Mouse (Mus musculus) heart, embryonic 15.5 days (tissue): ENCODE measurements at regions not wholly inside any gene's neighbourhood (a gene's known extent, or its start where the extent isn't known, plus 50 kb on each side); places are given as distances from the start of the nearest gene placed in this dataset.

ENCODE experiments used
- ATAC-seq: fragments of 200-750 bp; cut with Nextera tagmentation; replicated peaks from 2 replicates; pipeline ENCODE4 v1.8.0; 2017; ENCODE audit warnings: low read depth, moderate TSS enrichment; ENCODE audit not compliant: insufficient number of reproducible peaks, insufficient read depth, low FRiP score
- H3K27ac ChIP-seq: fragments of 300-500 bp; sonication (generic); 2 replicates; pipeline ENCODE4 v1.5.1; 2015; ENCODE audit warnings: mild to moderate bottlenecking, inconsistent platforms
- H3K27me3 ChIP-seq: fragments of 300-500 bp; sonication (generic); 2 replicates; pipeline ENCODE4 v1.6.1; 2015; ENCODE audit warnings: inconsistent platforms
- H3K36me3 ChIP-seq: fragments of 300-500 bp; sonication (generic); 2 replicates; pipeline ENCODE4 v1.6.1; 2015; ENCODE audit warnings: mild to moderate bottlenecking, inconsistent platforms
- H3K4me1 ChIP-seq: fragments of 300-500 bp; sonication (generic); replicated peaks from 2 replicates; pipeline ENCODE4 v1.6.1; 2015; ENCODE audit warnings: inconsistent platforms
- H3K4me2 ChIP-seq: fragments of 300-500 bp; sonication (generic); 2 replicates; pipeline ENCODE4 v1.6.1; 2015; ENCODE audit warnings: inconsistent platforms, mild to moderate bottlenecking, moderate library complexity
- H3K4me3 ChIP-seq: fragments of 300-500 bp; sonication (generic); 2 replicates; pipeline ENCODE4 v1.5.1; 2015; ENCODE audit warnings: mild to moderate bottlenecking, inconsistent platforms
- H3K9ac ChIP-seq: fragments of 300-500 bp; sonication (generic); 2 replicates; pipeline ENCODE4 v1.6.1; 2015; ENCODE audit warnings: mild to moderate bottlenecking, inconsistent platforms
- H3K9me3 ChIP-seq: fragments of 300-500 bp; sonication (generic); replicated peaks from 2 replicates; pipeline ENCODE4 v1.6.1; 2016; ENCODE audit warnings: inconsistent platforms
- WGBS: fragments of 180-500 bp; shearing (Covaris S2); methylation state at CpG from one replicate; pipeline ENCODE4 v1.1.7; 2015; ENCODE audit warnings: mixed read lengths; 5-methylcytosine and 5-hydroxymethylcytosine counted together

GRCm38 (mm10) chr14:28699780-28700179, 195.2 kb downstream of the Wnt5a start:
- ATAC-seq = no peak
- Histone ChIP-seq H3K27me3 (no peaks in the 10 kb centered on the region), H3K36me3 (no peaks in the 10 kb centered on the region), H3K4me1 (no peaks in the 10 kb centered on the region), H3K4me2 (no peak overlapping the region), H3K9me3 (no peaks in the 10 kb centered on the region), H3K4me3 (no peak overlapping the region), H3K9ac (no peak overlapping the region), H3K27ac (no peak overlapping the region)
- WGBS = 61% methylated on average over 2 of the region's 2 CpGs

GRCm38 (mm10) chr14:28704729-28705128, 200.2 kb downstream of the Wnt5a start:
- Histone ChIP-seq H3K9ac (no peak overlapping the region), H3K27ac (no peak overlapping the region), H3K4me3 (no peak overlapping the region), H3K4me1 (no peaks in the 10 kb centered on the region), H3K9me3 (no peaks in the 10 kb centered on the region), H3K4me2 (no peak overlapping the region), H3K36me3 (no peaks in the 10 kb centered on the region), H3K27me3 (no peaks in the 10 kb centered on the region)
- ATAC-seq = no peak
- 82% methylated on average over 5 of the region's 5 CpGs for WGBS

DNA sequence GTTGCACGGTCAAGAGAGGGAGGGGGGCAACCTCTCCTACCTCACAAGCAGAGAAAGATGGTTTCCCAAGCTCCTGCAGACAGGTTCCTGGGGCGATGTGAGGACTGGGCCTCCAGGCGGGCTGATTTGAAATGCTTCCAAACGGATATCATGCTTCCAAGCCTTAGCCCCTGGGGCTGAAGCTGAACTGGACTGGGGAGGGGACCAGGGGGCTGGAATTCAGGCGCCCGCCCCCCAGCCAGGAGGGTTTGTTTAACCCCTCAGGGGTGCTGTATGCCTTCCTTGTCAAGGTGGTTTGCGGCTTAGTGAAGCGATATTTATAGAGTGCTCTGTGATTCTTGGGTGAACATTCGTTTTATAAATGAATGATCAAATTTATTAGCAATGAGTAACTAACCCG, 210.0 kb downstream of the Wnt5a start:
- H3K4me1 ChIP-seq = no peaks in the 10 kb centered on the region
- no peak for ATAC-seq
- no peaks in the 10 kb centered on the region for H3K9me3 ChIP-seq
- no peak overlapping the region for H3K9ac ChIP-seq
- no peaks in the 10 kb centered on the region for H3K36me3 ChIP-seq
- no peak overlapping the region for H3K27ac ChIP-seq
- H3K27me3 ChIP-seq = no peaks in the 10 kb centered on the region
- H3K4me2 ChIP-seq = no peak overlapping the region
- no peak overlapping the region for H3K4me3 ChIP-seq
- WGBS = 61% methylated on average over 10 of the region's 10 CpGs

DNA sequence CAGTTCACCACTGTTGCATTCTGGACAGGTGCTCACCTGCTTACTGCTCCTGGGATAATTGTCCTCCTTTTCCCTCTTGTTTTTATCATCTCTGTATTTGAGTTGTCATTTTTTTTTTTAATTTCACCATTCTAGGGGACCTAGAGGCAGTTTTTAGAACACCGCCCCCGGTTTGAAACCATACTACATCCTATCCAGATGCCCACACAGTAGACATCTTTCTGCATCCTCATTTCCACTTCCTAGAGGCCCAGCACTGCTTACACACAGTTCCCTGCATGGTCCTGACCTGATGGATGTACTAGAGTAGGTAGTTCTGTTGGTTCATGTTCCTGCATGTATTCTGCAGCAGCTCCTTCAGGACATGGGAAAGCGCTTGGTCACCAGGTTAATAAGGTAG, 216.0 kb downstream of the Wnt5a start:
- Histone ChIP-seq H3K27ac (no peak overlapping the region), H3K4me1 (no peaks in the 10 kb centered on the region), H3K9me3 (no peaks in the 10 kb centered on the region), H3K4me2 (no peak overlapping the region), H3K36me3 (no peaks in the 10 kb centered on the region), H3K4me3 (no peak overlapping the region), H3K9ac (no peak overlapping the region), H3K27me3 (no peaks in the 10 kb centered on the region)
- 89% methylated on average over 3 of the region's 3 CpGs for WGBS
- no peak for ATAC-seq

- Histone ChIP-seq H3K4me2 (no peak overlapping the region), H3K27me3 (no peaks in the 10 kb centered on the region), H3K36me3 (no peaks in the 10 kb centered on the region), H3K9ac (no peak overlapping the region), H3K9me3 (no peaks in the 10 kb centered on the region), H3K27ac (no peak overlapping the region), H3K4me1 (no peaks in the 10 kb centered on the region), H3K4me3 (no peak overlapping the region)
- 62% methylated on average over 4 of the region's 4 CpGs for WGBS
- ATAC-seq = no peak
These were observed 221.1 kb downstream of the Wnt5a start for GRCm38 (mm10) chr14:28725666-28726065.

GRCm38 (mm10) chr14:28733496-28733895, 228.9 kb downstream of the Wnt5a start:
- no peaks in the 10 kb centered on the region for H3K27me3 ChIP-seq
- no peaks in the 10 kb centered on the region for H3K9me3 ChIP-seq
- no peak for ATAC-seq
- no peaks in the 10 kb centered on the region for H3K36me3 ChIP-seq
- no peak overlapping the region for H3K4me3 ChIP-seq
- no peak overlapping the region for H3K27ac ChIP-seq
- no peak overlapping the region for H3K9ac ChIP-seq
- H3K4me2 ChIP-seq = no peak overlapping the region
- no peaks in the 10 kb centered on the region for H3K4me1 ChIP-seq
- WGBS = 71% methylated on average over 5 of the region's 5 CpGs

DNA sequence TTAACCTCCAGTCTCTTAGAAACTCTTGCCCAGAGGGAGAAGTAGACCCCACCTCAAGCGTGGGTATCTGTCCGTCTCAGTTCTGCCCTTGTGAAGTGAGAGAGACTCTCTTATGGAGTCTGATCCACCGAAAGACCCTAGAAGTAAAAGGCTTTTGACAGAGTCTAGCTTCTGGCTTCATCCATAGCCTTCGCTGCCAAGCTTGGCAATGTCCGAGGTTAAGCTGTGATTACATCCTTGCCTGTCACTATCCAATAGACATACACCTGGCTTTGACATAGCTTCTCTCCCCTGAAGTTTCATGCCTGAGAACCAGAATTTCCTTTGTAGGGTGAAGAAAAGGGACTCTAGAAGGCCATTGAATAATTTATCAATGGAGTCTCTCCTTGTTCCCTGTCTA, 230.9 kb downstream of the Wnt5a start:
- no peak overlapping the region for H3K9ac ChIP-seq
- H3K4me3 ChIP-seq = no peak overlapping the region
- H3K27ac ChIP-seq = no peak overlapping the region
- H3K4me1 ChIP-seq = no peaks in the 10 kb centered on the region
- no peaks in the 10 kb centered on the region for H3K9me3 ChIP-seq
- H3K4me2 ChIP-seq = no peak overlapping the region
- ATAC-seq = no peak
- 83% methylated on average over 5 of the region's 5 CpGs for WGBS
- H3K36me3 ChIP-seq = no peaks in the 10 kb centered on the region
- H3K27me3 ChIP-seq = no peaks in the 10 kb centered on the region

DNA sequence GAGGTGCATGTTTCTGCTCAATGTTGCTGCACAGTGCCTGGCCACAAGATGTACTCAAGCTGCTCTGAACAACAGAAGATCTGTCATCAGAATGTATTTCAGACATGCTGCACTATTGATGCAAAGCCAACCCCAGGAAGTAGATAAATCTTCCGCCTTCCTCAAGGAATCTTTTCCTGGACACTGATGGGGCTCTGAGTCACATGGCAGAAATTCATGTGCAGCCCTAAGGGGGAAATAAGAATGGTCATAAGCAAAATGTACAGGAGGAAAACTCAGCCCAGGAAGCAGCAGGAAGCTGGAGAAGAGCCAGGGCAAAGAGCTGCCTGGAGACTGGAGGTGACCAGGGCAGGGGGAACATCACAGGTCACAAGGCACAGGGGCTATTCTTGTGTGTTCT, 235.5 kb downstream of the Wnt5a start:
- no peak overlapping the region for H3K9ac ChIP-seq
- no peak overlapping the region for H3K4me3 ChIP-seq
- 50% methylated on average over 1 of the region's 1 CpGs for WGBS
- no peaks in the 10 kb centered on the region for H3K27me3 ChIP-seq
- no peak overlapping the region for H3K4me2 ChIP-seq
- ATAC-seq = no peak
- no peaks in the 10 kb centered on the region for H3K4me1 ChIP-seq
- H3K27ac ChIP-seq = no peak overlapping the region
- no peaks in the 10 kb centered on the region for H3K9me3 ChIP-seq
- H3K36me3 ChIP-seq = no peaks in the 10 kb centered on the region

GRCm38 (mm10) chr14:28741418-28741817, 236.9 kb downstream of the Wnt5a start:
- Histone ChIP-seq H3K36me3 (no peaks in the 10 kb centered on the region), H3K27ac (no peak overlapping the region), H3K4me3 (no peak overlapping the region), H3K27me3 (no peaks in the 10 kb centered on the region), H3K4me2 (no peak overlapping the region), H3K9ac (no peak overlapping the region), H3K9me3 (no peaks in the 10 kb centered on the region), H3K4me1 (no peaks in the 10 kb centered on the region)
- 74% methylated on average over 2 of the region's 2 CpGs for WGBS
- ATAC-seq = no peak

- H3K4me2 ChIP-seq = no peak overlapping the region
- H3K36me3 ChIP-seq = no peaks in the 10 kb centered on the region
- H3K9me3 ChIP-seq = no peaks in the 10 kb centered on the region
- no peaks in the 10 kb centered on the region for H3K4me1 ChIP-seq
- no peaks in the 10 kb centered on the region for H3K27me3 ChIP-seq
- H3K4me3 ChIP-seq = no peak overlapping the region
- no peak overlapping the region for H3K27ac ChIP-seq
- no peak overlapping the region for H3K9ac ChIP-seq
- ATAC-seq = no peak
- 71% methylated on average over 4 of the region's 4 CpGs for WGBS
These were observed 239.1 kb downstream of the Wnt5a start for GRCm38 (mm10) chr14:28743673-28744072.

DNA sequence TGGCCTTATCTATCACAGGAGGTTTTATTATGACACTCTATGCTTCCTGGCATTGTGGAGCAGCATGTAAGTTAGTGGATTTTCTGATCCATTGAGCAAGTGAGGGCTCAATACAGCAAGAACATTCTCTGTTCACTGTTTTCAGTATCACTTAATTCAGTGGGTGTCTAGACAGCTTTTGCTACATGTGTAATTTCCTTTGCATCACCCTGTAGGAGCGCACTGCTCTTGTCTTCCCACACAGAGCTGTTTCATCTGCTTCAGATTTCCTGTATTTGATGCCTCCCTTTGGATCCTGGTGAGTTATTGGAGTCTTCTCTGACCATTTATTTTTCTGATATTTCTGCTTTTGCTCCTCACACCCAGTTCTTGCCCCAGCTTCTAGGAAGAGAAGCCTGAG, 245.8 kb downstream of the Wnt5a start:
- Histone ChIP-seq H3K9me3 (no peaks in the 10 kb centered on the region), H3K36me3 (no peaks in the 10 kb centered on the region), H3K27me3 (no peaks in the 10 kb centered on the region), H3K27ac (no peak overlapping the region), H3K9ac (no peak overlapping the region), H3K4me1 (no peaks in the 10 kb centered on the region), H3K4me2 (no peak overlapping the region), H3K4me3 (no peak overlapping the region)
- ATAC-seq = no peak
- WGBS = 69% methylated on average over 1 of the region's 1 CpGs

DNA sequence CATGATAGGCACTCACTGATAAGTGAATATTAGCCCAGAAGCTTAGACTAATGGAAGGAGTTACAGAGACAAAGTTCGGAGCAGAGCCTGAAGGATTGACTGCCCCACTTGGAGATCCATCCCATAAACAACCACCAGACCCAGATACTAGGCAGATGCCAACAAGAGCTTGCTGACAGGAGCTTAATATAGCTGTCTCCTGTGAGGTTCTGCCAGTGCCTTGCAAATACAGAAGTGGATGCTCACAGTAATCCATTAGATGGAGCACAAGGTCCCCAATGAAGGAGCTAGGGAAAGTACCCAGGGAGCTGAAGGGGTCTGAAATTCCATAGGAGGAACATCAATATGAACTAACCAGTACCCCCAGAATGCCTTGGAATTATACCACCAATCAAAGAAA, 252.8 kb upstream of the Lrtm1 start:
- 60% methylated on average over 1 of the region's 1 CpGs for WGBS
- H3K4me2 ChIP-seq = no peak overlapping the region
- H3K27ac ChIP-seq = no peak overlapping the region
- H3K4me3 ChIP-seq = no peak overlapping the region
- no peak overlapping the region for H3K9ac ChIP-seq
- no peak for ATAC-seq
- no peaks in the 10 kb centered on the region for H3K36me3 ChIP-seq
- no peaks in the 10 kb centered on the region for H3K27me3 ChIP-seq
- H3K9me3 ChIP-seq = no peaks in the 10 kb centered on the region
- H3K4me1 ChIP-seq = no peaks in the 10 kb centered on the region

DNA sequence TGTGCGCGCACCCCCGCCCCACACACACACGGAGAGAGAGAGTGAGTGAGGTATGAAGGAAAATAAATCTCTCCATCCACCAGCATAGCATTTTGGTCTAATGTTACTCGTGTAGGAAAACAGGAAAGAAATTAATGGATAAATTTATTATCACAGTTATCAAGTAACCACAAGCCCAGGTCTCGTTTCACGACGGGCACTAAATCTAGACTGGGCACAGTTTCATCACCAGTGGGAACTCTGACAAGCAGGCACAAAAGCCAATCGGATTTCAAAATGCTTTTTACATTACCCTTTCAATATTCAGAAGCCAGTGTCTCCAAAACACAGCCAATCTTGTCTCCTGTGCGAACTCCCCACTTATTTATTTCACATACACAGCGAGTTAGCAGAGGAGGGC, 244.9 kb upstream of the Lrtm1 start:
- H3K27ac ChIP-seq = no peak overlapping the region
- H3K4me3 ChIP-seq = no peak overlapping the region
- H3K4me2 ChIP-seq = no peak overlapping the region
- no peaks in the 10 kb centered on the region for H3K4me1 ChIP-seq
- H3K36me3 ChIP-seq = no peaks in the 10 kb centered on the region
- no peak for ATAC-seq
- H3K9ac ChIP-seq = no peak overlapping the region
- H3K27me3 ChIP-seq = no peaks in the 10 kb centered on the region
- WGBS = 84% methylated on average over 11 of the region's 11 CpGs
- no peaks in the 10 kb centered on the region for H3K9me3 ChIP-seq
